Mouse (Mus musculus): ENCODE results near the gene Rpa1. TPM values are rescaled to one million over a fixed set of nuclear protein-coding genes. Genes with fewer than 3 reads are reported as not detected.

The Rpa1 gene
- polyA plus RNA-seq, 1 experiment from 2014 or later, result 169 TPM

DNA sequence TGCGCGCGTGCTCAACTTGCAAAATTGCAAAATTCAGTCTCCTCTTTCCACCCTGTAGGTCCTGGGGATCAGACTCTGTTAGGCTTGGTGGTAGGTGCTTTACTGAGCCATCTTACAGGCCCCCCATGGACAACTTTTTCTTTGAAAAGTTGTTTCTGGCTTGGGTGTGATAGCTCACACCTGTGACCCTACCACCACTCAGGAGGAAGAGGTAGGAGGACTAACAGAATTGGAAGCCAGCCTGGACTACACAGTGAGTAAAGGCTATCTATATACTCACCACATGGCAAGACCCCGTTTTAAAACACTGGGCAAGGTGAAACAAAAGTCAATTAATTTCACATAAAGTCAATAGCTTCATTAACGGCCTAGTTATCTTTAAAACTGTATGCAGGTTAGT is 3.4 kb downstream of the Rpa1 start:
- no peak overlapping the region for H3K9ac ChIP-seq
- no peaks in the 10 kb centered on the region for H3K9me3 ChIP-seq
- WGBS, result 80% methylated on average over 5 of the region's 5 CpGs
- H3K4me2 ChIP-seq, result peak overlapping the region; percentile 5; the same call in 1 of the 2 replicates
- no peaks in the 10 kb centered on the region for H3K27me3 ChIP-seq
- peak overlapping the region; percentile 71 for H3K27ac ChIP-seq
- peaks cover 46% of the 10 kb centered on the region for H3K4me1 ChIP-seq
- no peak for ATAC-seq (ENCODE audit: borderline replicate concordance, extremely low read depth, low FRiP score, low TSS enrichment)
- H3K36me3 ChIP-seq, result peaks cover 22% of the 10 kb centered on the region
- no peak overlapping the region for H3K4me3 ChIP-seq

DNA sequence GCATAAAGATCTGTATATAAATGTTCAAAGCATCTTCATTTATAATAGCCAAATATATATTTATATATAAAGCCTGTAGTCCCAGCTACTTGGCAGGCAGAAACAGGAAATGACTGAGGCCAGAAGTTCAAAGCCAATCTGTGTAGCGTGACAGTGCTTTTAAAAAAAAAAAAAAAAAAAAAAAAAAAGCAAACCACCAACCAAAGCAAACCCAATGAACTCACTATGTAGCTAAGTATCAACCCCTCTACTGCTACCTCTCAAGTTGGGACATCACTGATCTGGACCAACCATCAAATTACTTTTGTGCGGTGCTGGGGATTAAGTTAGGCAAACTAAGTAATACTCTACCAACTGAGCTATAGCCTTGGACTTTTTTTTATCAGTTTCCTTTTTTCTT is 4.0 kb downstream of the Rpa1 start:
- no peaks in the 10 kb centered on the region for H3K27me3 ChIP-seq
- H3K9me3 ChIP-seq, result no peaks in the 10 kb centered on the region
- peak overlapping the region; percentile 5; the same call in 1 of the 2 replicates for H3K4me2 ChIP-seq
- ATAC-seq (ENCODE audit: borderline replicate concordance, extremely low read depth, low FRiP score, low TSS enrichment), result peak; percentile 16; the same call in 1 of the 2 replicates
- no peak overlapping the region for H3K9ac ChIP-seq
- WGBS, result 44% methylated on average over 2 of the region's 2 CpGs
- H3K27ac ChIP-seq, result peak overlapping the region; percentile 71
- H3K4me1 ChIP-seq, result peaks cover 45% of the 10 kb centered on the region
- no peak overlapping the region for H3K4me3 ChIP-seq
- H3K36me3 ChIP-seq, result peaks cover 25% of the 10 kb centered on the region

DNA sequence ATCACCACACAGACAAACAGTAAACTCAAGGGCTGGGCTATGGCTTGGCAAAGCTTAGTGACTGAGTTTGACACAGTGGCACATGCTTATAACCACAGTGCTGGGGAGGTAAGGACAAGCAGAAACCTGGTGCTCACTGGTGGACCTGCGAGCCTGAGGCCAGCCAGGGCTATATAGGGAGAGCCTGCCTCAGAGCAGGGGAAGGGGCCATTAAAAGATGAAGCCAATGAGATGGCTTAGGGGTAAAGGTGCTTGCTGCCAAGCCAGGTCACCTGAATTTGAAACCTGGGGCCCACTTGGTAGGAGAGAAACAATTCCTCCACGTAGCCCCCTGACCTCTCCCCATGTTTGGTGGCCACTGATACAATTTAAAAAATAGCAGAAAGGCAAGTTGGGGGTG is 5.0 kb downstream of the Rpa1 start:
- no peak overlapping the region for H3K9ac ChIP-seq
- H3K36me3 ChIP-seq, result peaks cover 31% of the 10 kb centered on the region
- 77% methylated on average over 2 of the region's 2 CpGs for WGBS
- ATAC-seq (ENCODE audit: borderline replicate concordance, extremely low read depth, low FRiP score, low TSS enrichment), result no peak
- peaks cover 43% of the 10 kb centered on the region for H3K4me1 ChIP-seq
- peak overlapping the region; percentile 51; the same call in 1 of the 2 replicates for H3K27ac ChIP-seq
- H3K4me2 ChIP-seq, result peak overlapping the region; percentile 6; the same call in 1 of the 2 replicates
- no peak overlapping the region for H3K4me3 ChIP-seq
- H3K27me3 ChIP-seq, result no peaks in the 10 kb centered on the region
- no peaks in the 10 kb centered on the region for H3K9me3 ChIP-seq

DNA sequence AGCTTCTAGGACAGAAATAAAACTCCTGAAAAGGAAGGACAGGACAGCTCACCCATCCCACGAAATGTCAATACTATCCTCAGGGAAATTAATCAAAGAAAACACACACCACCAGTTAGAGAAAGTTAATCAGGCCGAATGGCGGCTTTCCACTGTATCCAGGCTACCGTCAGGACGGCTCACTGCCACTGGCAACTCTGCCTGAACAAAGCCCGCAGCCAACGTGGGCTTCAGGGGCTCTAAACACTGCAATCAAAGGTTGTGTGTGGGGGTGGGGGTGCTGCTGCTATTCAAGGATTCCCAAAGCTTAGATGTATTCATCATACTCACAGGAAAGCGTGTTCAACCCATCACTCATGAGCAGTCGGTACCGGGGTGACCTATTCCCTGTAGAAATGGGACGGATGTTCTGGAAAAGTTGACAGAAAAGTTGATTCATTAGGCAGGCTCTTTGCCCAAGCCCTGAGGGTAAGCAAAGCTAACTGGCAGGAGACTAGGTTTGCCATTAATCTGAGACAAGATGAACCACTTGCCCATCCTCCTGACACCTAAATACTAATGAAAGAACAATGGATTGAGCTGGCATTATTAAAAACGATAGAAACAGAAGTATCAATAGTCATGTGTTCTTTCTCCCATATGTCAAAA is 7.3 kb downstream of the Rpa1 start:
- Histone ChIP-seq H3K4me3 (no peak overlapping the region), H3K4me1 (peaks cover 30% of the 10 kb centered on the region), H3K36me3 (peaks cover 47% of the 10 kb centered on the region), H3K9me3 (no peaks in the 10 kb centered on the region), H3K27ac (no peak overlapping the region), H3K4me2 (no peak overlapping the region), H3K9ac (no peak overlapping the region), H3K27me3 (no peaks in the 10 kb centered on the region)
- no peak for ATAC-seq (ENCODE audit: borderline replicate concordance, extremely low read depth, low FRiP score, low TSS enrichment)
- 85% methylated on average over 12 of the region's 12 CpGs for WGBS

DNA sequence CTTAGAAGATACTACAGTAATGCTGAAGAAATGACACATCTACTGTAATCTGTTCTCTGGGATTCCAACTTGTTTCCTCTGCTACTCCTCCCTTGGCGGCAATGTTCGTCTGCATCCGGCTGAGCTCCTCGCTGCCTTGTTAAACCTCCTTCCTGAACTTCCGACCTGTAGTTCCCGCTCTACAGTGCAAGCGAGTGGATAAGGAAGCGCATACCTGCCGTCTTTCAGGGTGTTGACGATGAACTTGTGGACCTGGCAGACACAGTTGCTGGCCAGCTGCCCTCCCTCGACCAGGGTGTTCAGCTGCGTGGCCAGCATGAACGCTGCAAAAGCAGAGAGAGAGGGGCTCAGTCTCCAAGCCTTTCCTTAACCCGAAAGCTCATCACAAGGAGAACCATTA is 8.0 kb downstream of the Rpa1 start:
- Histone ChIP-seq H3K9ac (no peak overlapping the region), H3K36me3 (peaks cover 54% of the 10 kb centered on the region), H3K4me1 (peaks cover 25% of the 10 kb centered on the region), H3K4me3 (no peak overlapping the region), H3K4me2 (no peak overlapping the region), H3K9me3 (no peaks in the 10 kb centered on the region), H3K27ac (no peak overlapping the region), H3K27me3 (no peaks in the 10 kb centered on the region)
- WGBS, result 85% methylated on average over 14 of the region's 14 CpGs
- no peak for ATAC-seq (ENCODE audit: borderline replicate concordance, extremely low read depth, low FRiP score, low TSS enrichment)

DNA sequence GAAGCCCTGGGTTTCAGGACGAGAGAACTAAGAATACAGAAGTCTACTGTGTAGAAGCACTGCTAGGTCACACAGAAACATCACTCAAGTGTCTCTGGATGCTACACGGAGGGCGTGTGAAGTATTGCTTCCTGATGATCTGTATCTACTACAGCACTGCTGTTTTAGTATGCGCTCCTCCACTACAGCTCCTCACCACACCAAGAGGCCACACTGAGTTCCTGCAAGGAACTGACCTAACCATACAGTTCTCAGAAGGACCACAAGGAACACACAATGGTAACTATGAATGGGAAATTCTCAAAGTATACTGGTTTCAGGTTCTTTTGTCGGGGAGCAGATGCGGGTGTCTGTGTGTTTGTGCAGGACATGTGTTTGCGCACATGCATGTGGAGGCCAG is 10.9 kb downstream of the Rpa1 start:
- no peak overlapping the region for H3K9ac ChIP-seq

DNA sequence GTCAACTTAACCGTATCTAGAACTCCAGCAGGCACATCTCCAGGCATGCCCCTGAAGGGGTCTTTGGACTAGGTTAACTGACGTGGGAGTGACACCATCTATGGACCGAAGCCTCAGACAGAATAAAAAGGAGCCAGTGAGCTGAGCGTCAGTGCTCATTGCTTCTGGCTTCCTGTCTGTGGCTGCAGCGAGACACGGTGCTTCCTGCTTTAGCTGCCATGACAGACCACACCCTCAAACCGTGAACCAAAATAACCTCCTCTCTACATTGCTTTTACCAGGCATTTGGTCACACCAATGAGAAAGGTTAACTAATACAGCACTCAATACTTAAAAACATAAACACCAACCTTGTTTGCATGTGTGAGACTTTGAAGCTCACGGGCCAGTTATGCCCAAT is 11.4 kb downstream of the Rpa1 start:
- Histone ChIP-seq H3K9ac (no peak overlapping the region), H3K4me3 (no peak overlapping the region), H3K36me3 (peaks cover 68% of the 10 kb centered on the region), H3K9me3 (no peaks in the 10 kb centered on the region), H3K27me3 (no peaks in the 10 kb centered on the region), H3K4me1 (0 out of 2 replicates have a peak, but pooled peaks cover 4% of the 10 kb centered on the region), H3K27ac (no peak overlapping the region), H3K4me2 (no peak overlapping the region)
- 72% methylated on average over 8 of the region's 8 CpGs for WGBS
- ATAC-seq (ENCODE audit: borderline replicate concordance, extremely low read depth, low FRiP score, low TSS enrichment), result no peak

More for the DNA sequence above, 10.9 kb downstream of the Rpa1 start:
- Histone ChIP-seq H3K9me3 (no peaks in the 10 kb centered on the region), H3K27me3 (no peaks in the 10 kb centered on the region), H3K27ac (no peak overlapping the region), H3K4me3 (no peak overlapping the region), H3K4me1 (0 out of 2 replicates have a peak, but pooled peaks cover 4% of the 10 kb centered on the region), H3K4me2 (no peak overlapping the region), H3K36me3 (peaks cover 67% of the 10 kb centered on the region)
- ATAC-seq (ENCODE audit: borderline replicate concordance, extremely low read depth, low FRiP score, low TSS enrichment), result no peak
- 82% methylated on average over 7 of the region's 7 CpGs for WGBS

DNA sequence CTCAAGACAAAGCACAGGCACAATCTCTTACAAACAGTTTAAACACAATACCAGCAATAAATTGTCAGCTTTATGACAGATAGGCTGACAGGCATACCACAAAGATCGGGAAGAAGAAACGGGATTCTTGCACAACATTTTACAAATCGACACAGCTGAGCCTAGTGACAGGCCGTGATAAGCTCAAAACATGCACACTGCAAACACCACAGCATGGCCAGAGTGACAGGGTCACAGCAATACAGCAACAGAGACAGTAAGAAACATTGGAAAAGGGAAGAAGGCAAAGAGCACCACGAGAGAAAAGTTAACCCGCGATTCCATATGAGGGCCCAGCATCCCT is 22.2 kb downstream of the Rpa1 start:
- no peak overlapping the region for H3K9ac ChIP-seq
- 38% methylated on average over 7 of the region's 7 CpGs for WGBS
- no peak overlapping the region for H3K4me2 ChIP-seq
- H3K27ac ChIP-seq, result peak overlapping the region; percentile 68; the same call in 1 of the 2 replicates
- peaks cover 16% of the 10 kb centered on the region; the same call in 1 of the 2 replicates for H3K36me3 ChIP-seq
- peaks cover 28% of the 10 kb centered on the region for H3K4me1 ChIP-seq
- no peaks in the 10 kb centered on the region for H3K9me3 ChIP-seq
- H3K4me3 ChIP-seq, result no peak overlapping the region
- no peaks in the 10 kb centered on the region for H3K27me3 ChIP-seq
- ATAC-seq (ENCODE audit: borderline replicate concordance, extremely low read depth, low FRiP score, low TSS enrichment), result peak; percentile 64; the same call in 1 of the 2 replicates

DNA sequence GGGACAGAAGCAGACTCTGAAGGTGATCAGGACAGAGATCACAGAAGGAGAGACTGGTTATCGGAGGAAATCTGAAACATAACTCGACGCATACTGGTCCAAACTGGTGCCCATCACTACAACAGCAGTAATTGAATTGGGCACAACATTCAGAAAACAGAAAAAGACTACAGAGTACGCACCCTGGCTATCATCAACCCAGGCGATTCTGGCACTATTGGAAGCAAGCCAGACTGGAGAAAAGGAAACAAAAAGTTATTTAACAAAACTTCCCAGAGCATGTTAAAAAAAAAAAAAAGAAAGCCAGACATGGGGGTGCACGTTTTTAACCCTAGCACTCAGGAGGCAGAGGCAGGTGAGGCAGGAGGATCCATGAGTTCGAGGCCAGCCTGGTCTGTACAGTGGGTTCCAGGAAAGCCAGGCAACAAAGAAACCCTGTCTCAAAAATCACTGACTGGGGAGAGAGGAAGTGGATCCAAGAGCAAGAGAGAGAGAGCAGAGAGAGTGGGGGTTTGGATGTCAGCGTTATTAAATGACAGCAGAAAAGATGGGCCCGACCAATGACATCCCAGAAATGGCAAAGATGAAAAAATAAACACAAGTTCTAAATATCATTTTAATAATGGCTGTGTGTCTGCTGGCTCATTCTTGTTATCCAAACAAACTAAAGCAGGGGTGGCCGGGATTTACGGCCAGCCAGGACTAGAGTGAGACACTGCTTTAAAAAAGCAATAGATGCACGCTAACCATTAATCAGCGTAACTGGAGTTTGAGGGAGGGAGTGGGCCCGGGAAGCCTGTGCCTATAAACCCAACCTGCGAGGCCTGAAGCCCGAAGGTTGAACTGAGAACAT is 22.8 kb downstream of the Rpa1 start:
- Histone ChIP-seq H3K4me3 (no peak overlapping the region), H3K27ac (peak overlapping the region; percentile 68), H3K36me3 (peaks cover 16% of the 10 kb centered on the region; the same call in 1 of the 2 replicates), H3K27me3 (no peaks in the 10 kb centered on the region), H3K9ac (no peak overlapping the region), H3K4me2 (no peak overlapping the region; the same call in 1 of the 2 replicates), H3K4me1 (peaks cover 28% of the 10 kb centered on the region), H3K9me3 (no peaks in the 10 kb centered on the region)
- WGBS, result 41% methylated on average over 16 of the region's 16 CpGs
- peak; percentile 50; the same call in 1 of the 2 replicates for ATAC-seq (ENCODE audit: borderline replicate concordance, extremely low read depth, low FRiP score, low TSS enrichment)

DNA sequence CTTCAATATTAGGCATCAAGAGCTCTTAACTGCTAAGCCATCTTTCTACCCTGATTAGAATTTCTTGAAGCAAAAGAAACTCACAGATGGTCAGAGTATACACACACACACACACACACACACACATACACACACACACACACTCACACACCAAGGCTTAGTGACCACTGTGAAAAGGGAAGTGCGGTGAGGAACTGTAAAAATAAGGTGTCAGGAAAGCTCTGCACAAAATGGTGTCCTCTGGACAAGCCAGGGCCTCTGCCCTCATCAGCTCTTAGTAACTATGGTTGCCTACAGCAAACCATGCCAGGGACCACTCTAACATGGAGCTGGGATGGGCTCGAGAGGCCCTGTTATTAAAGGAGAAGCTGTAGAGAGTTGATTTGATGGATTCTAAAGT is 23.7 kb downstream of the Rpa1 start:
- Histone ChIP-seq H3K4me3 (no peak overlapping the region), H3K9me3 (no peaks in the 10 kb centered on the region), H3K27ac (no peak overlapping the region), H3K9ac (no peak overlapping the region), H3K4me1 (peaks cover 34% of the 10 kb centered on the region), H3K4me2 (no peak overlapping the region), H3K36me3 (peaks cover 16% of the 10 kb centered on the region; the same call in 1 of the 2 replicates), H3K27me3 (no peaks in the 10 kb centered on the region)
- ATAC-seq (ENCODE audit: borderline replicate concordance, extremely low read depth, low FRiP score, low TSS enrichment), result no peak
- WGBS, result 79% methylated on average over 2 of the region's 2 CpGs

DNA sequence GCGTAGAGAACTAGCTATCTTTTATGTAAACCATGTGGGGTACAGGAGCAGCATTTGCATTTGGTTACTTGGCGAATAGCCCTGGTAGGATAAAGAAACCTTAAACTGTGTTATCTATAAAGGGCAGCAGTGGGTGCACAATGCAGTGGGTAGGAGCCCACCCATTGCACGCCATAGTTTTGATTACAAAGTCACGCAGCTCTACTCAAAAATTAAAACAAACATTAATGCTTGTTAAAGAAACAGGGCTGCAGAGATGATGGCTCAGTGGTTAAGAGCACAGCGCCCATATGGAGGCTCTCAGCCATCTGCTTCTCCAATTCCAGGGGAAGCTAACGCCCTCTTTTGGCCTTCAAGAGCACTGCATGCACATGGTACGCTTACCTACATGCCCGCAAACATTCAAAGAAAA is 24.8 kb downstream of the Rpa1 start:
- no peak for ATAC-seq (ENCODE audit: borderline replicate concordance, extremely low read depth, low FRiP score, low TSS enrichment)
- 44% methylated on average over 8 of the region's 8 CpGs for WGBS
- Histone ChIP-seq H3K27ac (no peak overlapping the region), H3K27me3 (no peaks in the 10 kb centered on the region), H3K4me1 (peaks cover 34% of the 10 kb centered on the region), H3K4me2 (no peak overlapping the region), H3K9me3 (no peaks in the 10 kb centered on the region), H3K9ac (no peak overlapping the region), H3K4me3 (no peak overlapping the region), H3K36me3 (peaks cover 13% of the 10 kb centered on the region; the same call in 1 of the 2 replicates)

DNA sequence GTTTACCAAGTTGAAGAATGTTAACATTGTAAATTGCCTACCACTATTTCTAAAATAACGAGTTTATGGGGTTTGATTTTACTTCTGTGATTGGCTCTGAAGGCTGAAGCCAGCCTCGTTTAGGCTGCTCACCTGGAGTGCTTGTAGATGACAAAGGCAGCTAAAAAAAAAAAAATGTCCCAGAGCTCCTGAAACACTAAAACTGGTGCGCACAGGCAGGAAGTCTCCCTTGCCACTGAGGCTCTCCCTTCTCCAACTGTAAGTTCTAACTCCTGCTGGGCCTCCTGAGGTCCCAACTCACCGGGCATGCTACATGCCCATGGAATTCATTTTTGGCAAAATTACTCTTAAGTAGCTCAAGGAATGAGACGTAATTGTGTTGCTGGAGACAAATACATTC is 28.9 kb downstream of the Rpa1 start:
- WGBS, result 52% methylated on average over 5 of the region's 5 CpGs
- Histone ChIP-seq H3K27me3 (no peaks in the 10 kb centered on the region), H3K4me1 (peaks cover 19% of the 10 kb centered on the region), H3K4me2 (no peak overlapping the region), H3K9ac (no peak overlapping the region), H3K9me3 (no peaks in the 10 kb centered on the region), H3K27ac (peak overlapping the region; percentile 20; the same call in 1 of the 2 replicates), H3K36me3 (peaks cover 29% of the 10 kb centered on the region), H3K4me3 (no peak overlapping the region)
- ATAC-seq (ENCODE audit: borderline replicate concordance, extremely low read depth, low FRiP score, low TSS enrichment), result no peak
